Mouse (Mus musculus) naive thymus-derived CD4-positive, alpha-beta T cell, adult 5 months (primary cell): Measurements from ENCODE around the gene Irx4. TPM values are rescaled to one million over a fixed set of nuclear protein-coding genes. Genes with fewer than 3 reads are reported as not detected.

Source experiments
- polyA plus RNA-seq: library from polyadenylated mRNA; unstranded; fragments of 100-300 nt; shearing (Covaris generic); gene quantifications from one replicate; pipeline ENCODE4 v1.2.1, GENCODE M21; 2017

The Irx4 gene
- not detected for polyA plus RNA-seq

GRCm38 (mm10) chr13:73260354-73261035, at the start of gene Irx4:
Gene Irx4 (plus strand): TSS chr13:73260479.

Other genes starting within 250 kb of the Irx4 start
- gene Mrpl36, start 68.0 kb downstream of the Irx4 start, polyA plus RNA-seq: 51.6 TPM
- gene Ndufs6, start 68.1 kb downstream of the Irx4 start, polyA plus RNA-seq: 89.0 TPM
- gene Lpcat1, start 206.7 kb downstream of the Irx4 start, polyA plus RNA-seq: 24.2 TPM